Mouse (Mus musculus): ENCODE measurements around the gene Btbd8. TPM values are rescaled to one million over a fixed set of nuclear protein-coding genes. Genes with fewer than 3 reads are reported as not detected.

The Btbd8 gene
- total RNA-seq, 2 experiments from 2014 or later: 159 to 177 TPM

- DNase-seq (ENCODE audit: low spot score in 2 of 2): no peak
- intact Hi-C loops (cut with DNase I): no loop called here
These were observed 10.2 kb downstream of the Btbd8 start for GRCm38 (mm10) chr5:107447977-107448376.

GRCm38 (mm10) chr5:107448784-107449183 lies 11.0 kb downstream of the Btbd8 start:
- peak in 1 of 2 experiments; percentile 35 for DNase-seq (ENCODE audit: low spot score in 2 of 2)
- intact Hi-C loops (cut with DNase I): no loop called here

GRCm38 (mm10) chr5:107449620-107450019 lies 11.8 kb downstream of the Btbd8 start:
- no peak for DNase-seq (ENCODE audit: low spot score in 2 of 2)
- intact Hi-C loops (cut with DNase I): no loop called here

- DNase-seq (ENCODE audit: low spot score in 2 of 2): peak; percentile 37 to 58
- intact Hi-C loops (cut with DNase I): no loop called here
These were observed 12.5 kb downstream of the Btbd8 start for GRCm38 (mm10) chr5:107450299-107450698.

GRCm38 (mm10) chr5:107462147-107463076 lies 24.6 kb downstream of the Btbd8 start:
- no peak for DNase-seq (ENCODE audit: low spot score in 2 of 2)
- intact Hi-C loops (cut with DNase I): no loop called here

GRCm38 (mm10) chr5:107466501-107466900 lies 28.7 kb downstream of the Btbd8 start:
- DNase-seq (ENCODE audit: low spot score in 2 of 2): no peak
- intact Hi-C loops (cut with DNase I): no loop called here

GRCm38 (mm10) chr5:107467098-107467497 lies 29.3 kb downstream of the Btbd8 start:
- DNase-seq (ENCODE audit: low spot score in 2 of 2): no peak
- intact Hi-C loops (cut with DNase I): no loop called here

- DNase-seq (ENCODE audit: low spot score in 2 of 2): no peak
- intact Hi-C loops (cut with DNase I): no loop called here
These were observed 33.0 kb downstream of the Btbd8 start for GRCm38 (mm10) chr5:107470600-107471329.

GRCm38 (mm10) chr5:107480194-107480593 lies 42.4 kb downstream of the Btbd8 start:
- no peak for DNase-seq (ENCODE audit: low spot score in 2 of 2)
- intact Hi-C loops (cut with DNase I): no loop called here

- intact Hi-C loops (cut with DNase I): no loop called here
- DNase-seq (ENCODE audit: low spot score in 2 of 2): no peak
These were observed 51.2 kb downstream of the Btbd8 start for GRCm38 (mm10) chr5:107488996-107489395.

GRCm38 (mm10) chr5:107491036-107491435 lies 53.2 kb downstream of the Btbd8 start:
- intact Hi-C loops (cut with DNase I): no loop called here
- no peak for DNase-seq (ENCODE audit: low spot score in 2 of 2)

- no peak for DNase-seq (ENCODE audit: low spot score in 2 of 2)
- intact Hi-C loops (cut with DNase I): no loop called here
These were observed 54.7 kb downstream of the Btbd8 start for GRCm38 (mm10) chr5:107492471-107492870.

GRCm38 (mm10) chr5:107494759-107495158 lies 57.0 kb downstream of the Btbd8 start:
- intact Hi-C loops (cut with DNase I): loop anchor here (5.0 kb wide), 1 partner anchor 57 kb away; the partner anchor contains the start of gene Btbd8
- no peak for DNase-seq (ENCODE audit: low spot score in 2 of 2)

GRCm38 (mm10) chr5:107496047-107496446 lies 58.2 kb downstream of the Btbd8 start:
- intact Hi-C loops (cut with DNase I): loop anchor here (5.0 kb wide), 1 partner anchor 59 kb away; the partner anchor contains the start of gene Btbd8
- no peak for DNase-seq (ENCODE audit: low spot score in 2 of 2)

GRCm38 (mm10) chr5:107497519-107498501 lies 60.0 kb downstream of the Btbd8 start:
- peak; percentile 64 to 71 for DNase-seq (ENCODE audit: low spot score in 2 of 2)
- intact Hi-C loops (cut with DNase I): loop anchor here (2.0 to 5.0 kb wide), 2 partner anchors 61 to 93 kb away; partner anchors contain the start of gene Btbd8

- intact Hi-C loops (cut with DNase I): loop anchor here (2.0 to 5.0 kb wide), 2 partner anchors 62 to 94 kb away; partner anchors contain the start of gene Btbd8
- no peak for DNase-seq (ENCODE audit: low spot score in 2 of 2)
These were observed 61.1 kb downstream of the Btbd8 start for GRCm38 (mm10) chr5:107498806-107499310.

- no peak for DNase-seq (ENCODE audit: low spot score in 2 of 2)
- intact Hi-C loops (cut with DNase I): loop anchor here (2.0 to 5.0 kb wide), 2 partner anchors 63 to 95 kb away; partner anchors contain the start of gene Btbd8
These were observed 62.2 kb downstream of the Btbd8 start for GRCm38 (mm10) chr5:107499891-107500535.

GRCm38 (mm10) chr5:107500741-107501140 lies 62.9 kb downstream of the Btbd8 start:
- no peak for DNase-seq (ENCODE audit: low spot score in 2 of 2)
- intact Hi-C loops (cut with DNase I): no loop called here
